Mouse (Mus musculus) megakaryocyte, adult 5-6 weeks (primary cell): ENCODE data around the gene Hsd17b13. TPM values are rescaled to one million over a fixed set of nuclear protein-coding genes. Genes with fewer than 3 reads are reported as not detected.

ENCODE experiments used
- ATAC-seq: 2 replicates; pipeline ENCODE4 v1.8.0; 2016; ENCODE audit warnings: mild to moderate bottlenecking, inconsistent platforms; ENCODE audit not compliant: poor library complexity, severe bottlenecking
- total RNA-seq, 2 experiments: library from RNA; stranded (forward) in 1 of 2; stranded (reverse) in 1 of 2; fragments of 153-499, 151-499 nt in 1 of 2; fragments of 221-1000, 200-1000 nt in 1 of 2; gene quantifications; 2 replicates each; pipeline versions ENCODE4 v1.2.3 to v1.2.4; 2015 to 2017

The Hsd17b13 gene
- total RNA-seq, 2 experiments from 2014 or later, result not detected

DNA sequence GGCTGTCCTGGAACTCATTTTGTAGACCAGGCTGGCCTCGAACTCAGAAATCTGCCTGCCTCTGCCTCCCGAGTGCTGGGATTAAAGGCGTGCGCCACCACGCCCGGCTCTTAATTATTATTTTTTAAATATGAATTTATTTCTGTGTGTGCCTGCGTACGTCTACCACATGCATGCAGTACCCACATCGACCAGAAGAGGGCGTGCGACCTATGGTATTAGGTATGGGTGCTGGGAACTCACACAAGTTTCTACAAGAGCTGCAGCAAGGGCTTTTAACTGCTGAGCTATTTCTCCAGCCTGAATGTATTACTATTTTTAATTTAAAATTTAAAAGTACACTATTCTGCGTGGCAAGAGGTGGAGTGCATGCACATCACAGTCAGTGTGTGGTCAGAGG is 50.8 kb downstream of the Hsd17b13 start:
- peak; percentile 66 for ATAC-seq

DNA sequence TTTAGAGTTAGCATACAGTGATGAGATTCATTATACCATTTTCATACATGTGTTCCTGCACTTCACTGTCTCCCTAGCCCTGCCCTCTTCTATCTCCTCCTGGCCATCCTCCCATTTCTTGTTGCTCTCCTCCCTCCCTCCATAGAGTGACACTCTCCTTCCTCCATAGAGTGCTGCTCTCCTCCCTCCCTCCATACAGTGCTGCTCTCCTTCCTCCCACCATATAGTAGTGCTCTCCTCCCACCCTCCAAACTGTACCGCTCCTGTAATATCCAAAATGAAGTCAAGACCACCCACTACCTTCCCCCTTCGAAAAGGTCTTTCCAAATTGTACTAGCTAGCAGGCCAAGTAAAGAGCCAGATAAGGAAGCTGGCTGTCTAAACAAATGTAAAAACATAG is 53.5 kb downstream of the Hsd17b13 start:
- ATAC-seq, result no peak

DNA sequence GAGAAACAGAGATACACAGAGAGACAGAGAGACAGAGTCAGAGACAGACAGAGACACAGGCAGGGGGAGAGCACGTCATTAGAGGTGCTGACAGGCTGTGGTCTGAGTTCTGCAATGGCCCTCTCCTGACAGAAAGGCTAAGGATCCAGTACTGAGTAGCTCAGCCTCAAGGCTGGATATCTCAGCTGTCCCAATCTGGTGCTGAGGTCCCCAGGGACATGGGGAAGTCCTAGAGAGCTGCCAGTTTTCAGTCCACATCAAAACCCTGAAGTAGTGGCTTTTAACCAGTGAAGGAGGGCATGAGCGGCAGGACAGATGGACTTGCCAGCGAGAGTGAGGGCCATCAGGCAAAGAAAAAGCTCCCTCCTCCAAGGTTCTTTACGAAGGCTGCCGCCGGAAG is 54.1 kb downstream of the Hsd17b13 start:
- no peak for ATAC-seq

DNA sequence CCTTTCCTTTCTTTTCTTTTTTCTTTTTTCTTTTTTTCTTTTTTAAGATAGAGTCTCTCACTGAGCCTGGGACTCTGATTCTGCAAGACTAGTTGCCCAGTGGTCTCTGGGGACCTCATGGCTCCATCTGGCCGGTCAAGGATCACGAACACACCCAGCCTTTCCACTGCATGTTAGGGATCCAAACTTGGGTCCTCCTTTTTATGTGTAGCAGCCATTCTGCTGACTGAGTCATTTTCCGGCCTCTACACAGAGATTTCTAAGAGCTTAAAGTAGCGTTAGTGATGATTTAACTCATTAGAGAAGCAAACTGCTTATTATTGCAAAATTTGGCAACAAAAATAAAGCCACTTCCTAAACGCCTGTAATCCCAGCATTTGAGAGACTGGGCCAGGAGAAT is 54.8 kb downstream of the Hsd17b13 start:
- ATAC-seq, result no peak

DNA sequence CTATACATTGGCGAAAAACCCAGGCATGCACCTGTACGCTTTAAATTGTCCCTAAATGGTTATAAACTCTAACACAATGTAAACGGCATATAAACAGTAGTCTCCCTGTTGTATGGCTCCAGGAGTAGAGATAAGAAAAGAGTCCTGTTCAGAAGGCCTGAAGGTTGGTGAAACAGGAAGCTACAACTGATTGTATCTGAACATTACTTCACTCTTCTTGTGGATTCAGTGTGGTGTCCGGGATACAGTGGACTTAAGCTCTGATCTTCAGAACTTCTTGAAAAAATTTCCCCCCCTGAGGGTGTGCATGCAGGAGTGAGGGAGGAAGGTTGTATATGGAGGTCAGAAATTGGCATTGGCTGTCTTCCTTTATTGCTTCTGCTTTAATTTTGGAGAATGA is 57.7 kb downstream of the Hsd17b13 start:
- ATAC-seq, result no peak

DNA sequence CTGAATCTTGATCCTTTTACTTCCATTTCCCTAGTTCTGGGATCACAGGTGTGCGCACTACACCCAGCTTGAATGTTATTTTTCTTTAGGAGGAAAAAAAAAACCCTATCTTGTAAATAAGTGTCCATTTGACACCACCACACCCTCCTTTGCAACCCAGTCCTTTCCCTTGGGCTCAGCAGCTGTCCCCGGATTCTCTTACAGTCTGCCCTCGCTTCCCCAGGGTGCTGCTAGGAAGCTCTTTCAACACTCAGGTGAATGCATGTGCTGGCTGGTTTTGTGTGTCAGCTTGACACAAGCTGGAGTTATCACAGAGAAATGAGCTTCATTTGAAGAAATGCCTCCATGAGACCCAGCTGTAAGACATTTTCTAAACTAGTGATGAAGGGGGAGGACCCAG is 59.0 kb downstream of the Hsd17b13 start:
- no peak for ATAC-seq

DNA sequence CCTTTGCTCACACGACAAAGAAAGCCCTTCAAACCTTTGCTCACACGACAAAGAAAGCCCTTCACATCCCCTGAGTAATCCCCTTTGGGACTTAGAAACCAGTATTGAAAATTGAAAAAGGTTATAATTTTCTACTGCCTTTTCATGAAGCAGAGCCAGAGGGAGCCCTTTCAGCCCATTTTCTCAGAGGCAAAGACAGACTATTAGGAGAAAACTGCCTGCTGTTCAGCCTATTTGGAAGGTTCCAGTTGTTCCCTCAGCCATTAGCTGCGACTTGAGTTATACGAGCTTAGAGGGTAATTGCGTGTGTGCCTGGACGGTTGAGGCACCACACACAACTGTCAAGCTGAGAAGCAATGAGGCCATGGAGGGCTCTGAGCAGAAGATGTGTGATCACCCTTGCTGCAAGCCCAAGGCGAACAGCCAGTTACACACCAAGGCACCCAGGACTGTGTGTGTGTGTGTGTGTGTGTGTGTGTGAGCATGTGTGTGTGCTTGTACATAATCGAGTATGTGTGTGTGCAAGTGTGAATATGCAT is 59.8 kb downstream of the Hsd17b13 start:
- ATAC-seq, result no peak

DNA sequence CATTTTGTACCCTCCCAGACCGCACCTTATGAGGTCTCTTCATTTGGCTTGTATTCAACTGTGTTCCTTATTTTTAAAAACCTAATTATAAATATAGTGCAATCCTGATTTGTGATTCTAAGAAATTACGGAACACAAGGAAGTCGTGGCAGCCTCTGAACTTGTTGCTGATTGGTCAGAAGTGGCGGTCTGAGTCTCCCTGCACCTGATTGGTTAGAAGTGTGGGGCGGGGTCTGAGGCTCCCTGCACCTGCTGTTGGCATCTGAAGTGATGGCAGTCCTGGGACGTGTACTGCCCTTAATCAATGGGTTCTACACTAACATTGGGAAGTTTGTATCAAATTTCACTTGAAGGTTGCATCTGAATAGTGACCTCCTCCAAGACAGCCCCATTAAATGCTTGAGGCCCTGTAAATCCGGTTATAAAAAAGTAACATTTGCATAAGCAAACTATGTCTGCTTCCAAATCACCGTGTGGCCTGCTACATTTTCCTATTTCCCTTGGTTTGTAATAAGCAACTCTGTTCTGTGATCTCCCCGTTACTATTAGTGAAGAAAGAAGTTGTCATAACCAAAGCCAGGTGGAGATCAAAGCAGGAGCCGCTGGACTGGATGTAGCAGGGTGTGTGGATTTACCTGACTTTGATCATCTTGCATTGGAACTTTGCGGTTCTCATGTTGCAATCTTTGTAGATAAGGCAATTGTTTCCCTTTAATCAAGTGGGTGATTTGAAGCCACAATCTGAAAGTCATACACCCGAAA is 60.4 kb downstream of the Hsd17b13 start:
- no peak for ATAC-seq

DNA sequence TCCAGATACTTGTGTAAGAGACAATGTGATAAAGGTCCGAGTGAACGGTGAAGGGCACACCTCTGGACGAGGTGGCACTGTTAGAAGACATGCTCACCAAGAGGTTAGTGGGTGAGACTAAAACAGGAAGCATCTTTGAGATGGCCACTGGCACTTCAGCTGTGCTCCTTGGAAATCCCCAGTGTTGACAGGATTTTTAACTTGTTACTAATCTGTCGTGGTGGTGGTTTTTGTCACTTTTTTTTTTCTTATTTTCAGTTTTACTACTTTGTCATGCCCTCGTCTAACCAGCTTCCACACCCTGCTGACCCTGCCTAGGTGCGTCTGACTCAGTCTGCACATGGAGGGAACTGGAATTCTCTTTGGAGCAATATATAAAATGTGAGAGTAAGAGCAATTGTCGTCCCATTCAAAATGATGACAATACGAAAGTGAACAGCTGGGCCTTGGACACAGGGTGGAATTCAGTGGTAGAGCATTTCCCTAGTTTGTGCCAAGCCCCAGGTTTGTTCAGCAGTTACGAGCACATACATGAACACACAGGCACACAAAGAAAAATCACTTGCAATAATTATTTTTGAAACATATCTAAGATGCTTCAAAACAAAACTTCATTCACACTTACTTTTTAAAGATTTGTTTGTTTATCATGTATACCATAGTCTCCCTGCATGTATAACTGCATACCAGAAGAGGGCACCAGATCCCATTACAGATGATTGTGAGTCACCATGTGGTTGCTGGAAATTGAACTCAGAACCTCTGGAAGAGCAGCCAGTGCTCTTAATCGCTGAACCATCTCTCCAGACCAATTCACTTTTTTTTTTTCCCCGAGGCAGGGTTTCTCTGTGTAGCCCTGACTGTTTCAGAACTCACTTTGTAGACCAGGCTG is 62.6 kb downstream of the Hsd17b13 start:
- ATAC-seq, result no peak

DNA sequence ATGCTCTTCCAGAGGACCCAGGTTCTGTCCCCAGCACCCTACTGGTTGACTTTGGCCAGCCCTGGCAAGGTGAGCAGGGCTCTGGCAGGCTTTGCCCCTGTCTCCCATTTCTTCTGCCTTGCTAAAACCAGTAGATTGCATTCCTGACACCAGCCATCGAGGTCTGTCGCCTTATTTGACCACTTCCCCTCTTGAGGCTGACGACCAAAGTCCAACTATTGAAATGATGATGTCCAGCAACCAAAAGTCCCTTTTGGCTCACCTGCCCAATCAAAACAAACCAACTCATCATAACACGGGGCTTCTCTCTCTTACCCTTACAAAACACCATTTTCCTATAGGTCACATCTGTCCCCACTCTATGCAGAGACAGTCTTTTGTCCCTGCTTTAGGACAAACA is 64.1 kb downstream of the Hsd17b13 start:
- ATAC-seq, result no peak

DNA sequence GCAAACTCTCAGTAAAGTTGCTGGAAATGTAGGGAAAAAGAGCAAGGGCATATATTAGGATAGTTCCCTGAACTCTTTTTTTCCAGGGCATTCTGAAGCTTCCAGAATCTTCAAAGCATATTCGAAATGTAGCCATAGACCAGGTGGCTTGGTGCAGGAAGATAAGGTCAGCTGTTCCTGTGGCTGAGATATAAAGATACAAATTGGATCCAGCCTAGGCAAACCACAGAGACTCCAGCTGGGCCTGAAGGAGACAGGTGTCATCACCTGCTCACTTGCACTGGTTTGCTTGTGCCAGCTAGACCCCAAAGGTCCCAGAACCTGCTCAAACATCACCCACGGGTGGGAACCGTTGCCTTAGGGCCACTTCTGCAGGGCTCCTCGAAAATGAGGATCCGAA is 65.7 kb downstream of the Hsd17b13 start:
- ATAC-seq, result no peak

DNA sequence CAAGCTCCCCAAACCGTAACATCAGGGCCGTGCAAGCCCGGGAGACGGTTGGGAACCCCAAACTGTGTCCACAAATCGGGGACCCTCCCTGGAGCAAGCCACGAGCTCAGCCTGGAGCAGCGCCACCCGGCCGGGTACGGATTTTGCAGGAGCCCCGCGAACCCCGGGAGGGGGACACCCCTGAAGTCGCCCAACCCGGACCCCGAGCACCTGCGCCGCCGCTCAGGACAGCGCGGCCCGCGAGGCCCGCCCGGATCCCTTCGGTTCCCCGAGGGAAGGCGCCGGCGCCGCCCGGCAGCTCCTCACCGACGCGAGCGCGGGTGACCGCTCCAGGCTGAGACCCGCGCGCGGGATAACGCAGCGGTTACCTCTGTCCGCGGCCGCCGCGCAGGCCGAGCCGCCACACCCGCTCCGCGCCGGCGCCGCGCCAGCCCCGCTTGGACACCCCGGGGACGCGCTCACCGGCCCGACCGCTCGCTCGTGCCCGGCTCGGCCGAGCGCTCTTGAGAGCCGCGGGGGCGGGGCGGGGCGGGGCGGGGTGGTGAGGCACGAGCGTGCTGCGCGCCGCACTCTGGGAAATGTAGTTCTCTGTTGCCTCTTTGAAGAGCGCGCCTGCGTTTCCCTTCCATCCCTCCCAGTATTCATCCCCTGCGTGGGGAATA is 66.3 kb downstream of the Hsd17b13 start, which contains the start of gene Klhl8:
Gene Klhl8 (minus strand): TSS at position 512 of the 662 bp plus-strand sequence.
- peak; percentile 94 for ATAC-seq

DNA sequence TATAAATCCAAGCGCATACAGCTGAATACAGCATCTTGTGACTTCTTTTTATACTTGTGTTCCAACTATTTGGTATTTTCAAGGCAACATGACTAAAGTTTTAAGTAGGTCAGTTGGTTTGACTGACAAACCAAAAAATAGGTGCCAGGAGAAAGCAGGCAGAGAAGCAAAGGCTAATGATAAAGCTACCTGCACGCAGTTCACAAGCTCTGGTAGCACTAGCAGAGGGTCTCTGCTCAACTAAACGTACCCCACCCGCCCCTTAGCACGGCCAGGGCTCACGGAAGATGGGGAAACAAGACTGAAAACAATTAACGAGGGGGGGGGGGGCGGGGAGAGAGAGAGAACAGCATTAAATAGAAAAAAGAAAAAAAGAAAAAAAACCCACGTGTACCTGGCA is 67.1 kb downstream of the Hsd17b13 start:
- no peak for ATAC-seq

DNA sequence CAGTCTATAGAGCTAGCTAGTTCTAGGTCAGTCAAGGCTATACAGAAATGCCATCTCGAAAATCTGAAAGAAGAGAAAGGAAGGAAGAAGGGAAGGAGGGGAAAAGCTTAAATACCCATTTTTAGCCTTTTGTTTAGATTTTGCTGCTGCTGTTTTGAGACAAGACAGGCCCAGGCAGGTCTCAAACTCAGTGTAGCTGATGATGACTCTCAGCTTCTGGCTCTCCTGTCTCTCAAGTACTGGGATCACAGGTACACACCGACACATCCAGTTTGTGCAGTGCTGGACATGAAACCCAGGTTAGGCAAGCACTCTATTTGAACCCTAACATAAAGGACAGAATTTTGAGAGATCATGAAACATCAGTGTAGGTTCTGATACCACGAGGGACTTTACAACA is 67.7 kb downstream of the Hsd17b13 start:
- no peak for ATAC-seq

DNA sequence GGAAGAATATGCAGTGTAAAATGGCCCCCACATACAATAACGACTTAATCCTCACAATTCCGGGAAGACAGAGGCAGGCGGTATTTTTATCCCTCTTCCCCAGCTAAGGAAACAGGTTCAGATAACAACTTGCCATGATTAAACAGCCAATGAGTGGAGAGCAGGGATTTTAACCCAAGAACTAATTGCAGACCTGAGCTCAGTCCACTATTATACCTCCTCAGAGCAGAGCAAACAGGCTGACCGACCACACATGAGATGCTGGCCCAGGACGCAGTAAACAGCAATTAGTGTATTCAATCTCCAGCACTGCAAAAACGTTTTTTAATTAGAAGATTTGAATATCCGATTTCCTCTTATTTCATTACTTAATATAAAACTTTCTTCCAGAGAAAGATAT is 68.4 kb downstream of the Hsd17b13 start:
- no peak for ATAC-seq

DNA sequence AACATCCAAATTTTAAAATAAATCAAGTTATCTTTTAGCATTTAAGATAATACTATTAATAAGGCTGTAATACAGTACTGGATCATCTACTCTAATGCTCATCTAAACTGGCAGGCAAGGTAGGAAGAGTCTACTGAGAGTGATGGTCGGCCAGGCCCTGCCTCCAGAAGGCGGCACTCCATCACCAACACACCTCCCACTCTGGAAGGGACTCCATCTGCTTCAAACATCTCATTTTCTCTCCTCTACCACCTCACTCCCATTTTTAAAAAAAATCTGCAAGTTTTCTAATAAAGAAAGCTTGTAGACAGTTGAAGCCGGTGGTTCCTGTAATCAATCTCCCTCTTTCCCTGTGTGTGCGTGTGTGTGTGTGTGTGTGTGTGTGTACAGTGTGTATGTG is 69.4 kb downstream of the Hsd17b13 start:
- ATAC-seq, result no peak

DNA sequence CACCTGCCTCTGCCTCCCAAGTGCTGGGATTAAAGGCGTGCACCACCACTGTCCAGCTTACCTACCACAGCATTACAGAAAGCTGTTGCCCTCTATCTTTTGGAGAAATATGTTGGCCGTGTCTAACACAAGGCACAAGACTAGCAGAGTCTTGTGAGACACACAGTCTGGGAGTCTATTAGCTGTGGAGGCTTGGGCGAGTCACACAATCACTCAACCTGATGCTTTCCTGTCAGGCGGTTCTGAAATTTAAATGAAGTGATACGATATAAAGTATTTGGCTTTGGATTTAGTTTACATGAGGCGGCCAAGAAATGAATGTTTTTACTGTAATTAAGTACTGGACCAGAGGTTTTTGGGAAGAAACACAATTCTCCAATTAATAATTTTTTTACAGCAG is 71.0 kb downstream of the Hsd17b13 start:
- ATAC-seq, result no peak
